Mouse (Mus musculus): ENCODE data around the gene Ptx3. TPM values are rescaled to one million over a fixed set of nuclear protein-coding genes. Genes with fewer than 3 reads are reported as not detected.

The Ptx3 gene
- polyA plus RNA-seq (2015; fragmentation: Nextera tagmentation; extraction: Ambion mirVana): 2.7 and 3.0 TPM in 2 replicates

DNA sequence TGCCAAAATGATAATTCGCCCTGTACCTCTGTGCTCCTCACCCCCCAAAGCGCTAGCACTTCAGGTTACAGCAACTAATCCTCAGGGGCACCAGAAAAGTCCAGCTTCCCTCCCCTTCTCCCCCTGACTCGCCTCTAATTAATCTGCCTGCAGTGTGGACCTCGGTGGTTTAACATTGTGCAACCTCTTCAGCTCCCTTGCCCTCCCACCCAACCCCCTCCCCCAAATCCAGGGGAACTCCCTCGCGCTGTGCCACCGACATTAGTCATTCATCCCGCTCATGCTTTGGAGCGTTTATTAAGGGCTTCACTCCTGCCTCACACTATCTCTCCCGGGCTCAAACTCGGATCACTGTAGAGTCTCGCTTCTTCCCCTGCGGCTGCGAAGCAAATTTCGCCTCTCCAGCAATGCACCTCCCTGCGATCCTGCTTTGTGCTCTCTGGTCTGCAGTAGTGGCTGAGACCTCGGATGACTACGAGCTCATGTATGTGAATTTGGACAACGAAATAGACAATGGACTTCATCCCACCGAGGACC is at the start of gene Ptx3:
TSS of gene Ptx3 (plus strand) at position 256 of the 537 bp plus-strand sequence.
- Histone ChIP-seq H3K4me1 (ENCODE audit: control insufficient read depth, insufficient read depth, low read length) (peaks cover 10% of the 10 kb centered on the region; the same call in 1 of the 2 replicates), H3K27me3 (replicated peaks; ENCODE audit: control insufficient read depth, insufficient read depth, low read length) (peaks cover 11% of the 10 kb centered on the region), H3K9ac (ENCODE audit: low read depth, low read length) (peak within 1 kb of the TSS; percentile 71), H3K27ac (ENCODE audit: low read length) (no peak within 1 kb of the TSS), H3K36me3 (ENCODE audit: control insufficient read depth, insufficient read depth, low read length) (no peaks in the 10 kb centered on the region), H3K9me3 (ENCODE audit: control insufficient read depth, low read length) (no peaks in the 10 kb centered on the region), H3K4me2 (ENCODE audit: low read depth, low read length) (peak within 1 kb of the TSS; percentile 91), H3K4me3 (ENCODE audit: low read length) (peak within 1 kb of the TSS; percentile 58)
- 7% methylated on average over 20 of the region's 20 CpGs for WGBS
- 0 out of 2 replicates have a peak, but pooled peaks have one; percentile 15 for ATAC-seq

DNA sequence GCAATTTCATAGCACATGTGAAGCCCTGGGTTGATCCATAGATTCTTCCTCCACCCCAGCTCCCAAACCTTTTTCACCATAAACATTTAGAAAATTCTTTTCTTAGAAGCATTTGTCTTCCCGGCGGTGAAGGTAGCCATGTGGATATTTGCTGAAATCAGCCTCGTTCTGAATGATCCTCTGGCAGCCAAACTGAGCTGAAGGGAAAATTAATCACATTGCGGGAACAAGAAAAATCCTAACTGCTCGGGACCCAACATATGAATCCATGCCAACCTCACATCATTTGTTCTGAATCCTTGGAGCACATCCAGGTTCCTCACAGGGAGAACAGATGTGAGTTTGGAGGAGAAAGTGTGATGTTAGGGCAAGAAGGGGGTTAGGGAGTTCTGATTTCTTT is 46.8 kb upstream of the Ptx3 start:
- Histone ChIP-seq H3K4me2 (ENCODE audit: low read depth, low read length) (no peak overlapping the region), H3K4me1 (ENCODE audit: control insufficient read depth, insufficient read depth, low read length) (no peaks in the 10 kb centered on the region), H3K27me3 (replicated peaks; ENCODE audit: control insufficient read depth, insufficient read depth, low read length) (no peaks in the 10 kb centered on the region), H3K36me3 (ENCODE audit: control insufficient read depth, insufficient read depth, low read length) (no peaks in the 10 kb centered on the region), H3K9me3 (ENCODE audit: control insufficient read depth, low read length) (no peaks in the 10 kb centered on the region), H3K9ac (ENCODE audit: low read depth, low read length) (no peak overlapping the region), H3K4me3 (ENCODE audit: low read length) (no peak overlapping the region), H3K27ac (ENCODE audit: low read length) (no peak overlapping the region)
- 43% methylated on average over 5 of the region's 5 CpGs for WGBS
- ATAC-seq: no peak

DNA sequence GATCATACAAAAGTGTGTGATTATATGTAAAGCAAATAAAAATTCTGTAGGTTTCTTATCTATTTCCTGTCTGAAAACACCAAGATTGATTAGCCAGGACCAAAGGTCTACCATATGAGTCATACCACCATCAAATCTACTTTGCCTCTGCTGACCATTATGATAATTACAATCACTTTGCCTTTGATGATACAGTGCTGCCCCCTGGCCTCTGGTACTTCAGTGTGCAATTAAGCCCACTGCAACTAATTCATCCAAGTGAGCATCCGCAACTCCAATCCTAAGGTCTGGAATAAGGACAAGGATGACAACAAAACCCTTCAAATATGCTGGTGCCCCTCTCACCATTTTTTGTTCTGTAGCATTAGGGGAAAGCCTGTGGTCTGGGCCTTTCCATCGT is 40.1 kb upstream of the Ptx3 start:
- no peak overlapping the region for H3K9ac ChIP-seq (ENCODE audit: low read depth, low read length)
- H3K4me1 ChIP-seq (ENCODE audit: control insufficient read depth, insufficient read depth, low read length): no peaks in the 10 kb centered on the region
- H3K4me3 ChIP-seq (ENCODE audit: low read length): no peak overlapping the region
- no peaks in the 10 kb centered on the region for H3K9me3 ChIP-seq (ENCODE audit: control insufficient read depth, low read length)
- no peaks in the 10 kb centered on the region for H3K36me3 ChIP-seq (ENCODE audit: control insufficient read depth, insufficient read depth, low read length)
- no peaks in the 10 kb centered on the region for H3K27me3 ChIP-seq (replicated peaks; ENCODE audit: control insufficient read depth, insufficient read depth, low read length)
- no peak overlapping the region for H3K27ac ChIP-seq (ENCODE audit: low read length)
- WGBS: 76% methylated on average over 2 of the region's 2 CpGs
- no peak overlapping the region for H3K4me2 ChIP-seq (ENCODE audit: low read depth, low read length)
- no peak for ATAC-seq

DNA sequence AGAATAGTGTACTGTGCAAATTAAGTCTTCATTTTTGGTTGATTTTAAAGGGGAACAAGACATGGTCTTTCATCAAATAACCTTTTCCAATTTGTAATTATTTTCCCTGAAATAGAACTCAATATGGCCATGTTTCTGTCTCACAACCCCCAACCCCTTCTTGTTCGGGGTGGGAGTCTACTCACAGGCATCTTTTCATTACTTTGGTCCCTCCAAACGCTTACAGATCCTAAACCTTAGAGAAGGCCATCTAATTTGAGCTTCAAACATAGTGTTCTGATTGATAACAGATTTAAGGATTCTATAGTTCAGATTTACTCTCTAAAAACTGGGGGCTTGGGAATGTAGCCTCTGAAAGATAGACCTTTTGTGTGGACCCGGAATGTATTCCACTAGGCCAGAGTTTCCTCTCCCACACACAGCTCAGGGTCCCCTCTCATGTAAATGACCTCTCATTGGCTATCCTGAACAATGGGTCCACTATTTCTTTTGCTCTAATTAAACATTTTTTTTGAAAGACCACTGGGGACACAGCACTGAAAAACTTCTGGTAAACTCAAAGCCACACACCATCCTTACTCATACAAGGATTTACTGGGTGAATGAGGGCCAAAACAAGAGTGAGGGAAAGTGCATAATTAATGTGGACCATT is 25.7 kb upstream of the Ptx3 start:
- no peaks in the 10 kb centered on the region for H3K36me3 ChIP-seq (ENCODE audit: control insufficient read depth, insufficient read depth, low read length)
- H3K4me1 ChIP-seq (ENCODE audit: control insufficient read depth, insufficient read depth, low read length): no peaks in the 10 kb centered on the region
- no peak overlapping the region for H3K27ac ChIP-seq (ENCODE audit: low read length)
- no peak overlapping the region for H3K4me2 ChIP-seq (ENCODE audit: low read depth, low read length)
- no peaks in the 10 kb centered on the region for H3K27me3 ChIP-seq (replicated peaks; ENCODE audit: control insufficient read depth, insufficient read depth, low read length)
- no peak overlapping the region for H3K4me3 ChIP-seq (ENCODE audit: low read length)
- WGBS: 85% methylated on average over 3 of the region's 3 CpGs
- no peak overlapping the region for H3K9ac ChIP-seq (ENCODE audit: low read depth, low read length)
- H3K9me3 ChIP-seq (ENCODE audit: control insufficient read depth, low read length): no peaks in the 10 kb centered on the region
- no peak for ATAC-seq

DNA sequence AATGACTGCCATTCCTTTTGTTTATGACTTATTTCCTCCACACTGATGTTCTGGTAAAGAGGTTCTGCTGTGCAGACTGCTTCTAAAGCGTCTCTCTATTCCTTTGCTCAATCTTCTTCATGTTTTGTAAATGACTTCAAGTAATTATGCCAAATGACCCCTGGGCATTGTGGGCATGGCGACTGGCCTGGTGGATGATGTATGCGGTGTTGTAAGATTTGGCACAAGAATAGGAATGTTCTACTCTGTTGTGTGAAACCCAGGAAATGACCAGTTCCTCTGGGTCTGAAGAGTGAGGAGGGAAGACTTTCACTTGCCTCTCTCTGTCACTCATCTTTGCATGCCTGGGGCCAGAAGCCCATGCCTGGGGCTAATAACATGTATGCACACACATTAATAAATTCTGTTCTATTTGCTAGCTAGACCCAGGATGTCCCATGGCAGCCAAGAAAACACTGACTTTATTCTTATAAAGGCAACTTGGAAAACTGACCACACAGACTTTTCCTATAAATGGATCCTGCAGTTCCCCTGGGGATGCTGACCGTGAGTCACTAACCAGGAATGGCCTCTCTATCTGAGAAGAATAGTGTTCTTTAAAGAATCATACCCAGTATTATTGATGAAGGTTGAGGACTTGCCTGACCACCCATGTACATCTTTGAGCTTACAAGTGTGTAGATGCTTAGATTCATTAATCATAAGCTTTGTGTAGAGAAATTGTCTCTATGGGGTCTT is 10.7 kb upstream of the Ptx3 start:
- H3K9me3 ChIP-seq (ENCODE audit: control insufficient read depth, low read length): no peaks in the 10 kb centered on the region
- no peak overlapping the region for H3K27ac ChIP-seq (ENCODE audit: low read length)
- H3K4me3 ChIP-seq (ENCODE audit: low read length): no peak overlapping the region
- no peak for ATAC-seq
- WGBS: 77% methylated on average over 4 of the region's 4 CpGs
- H3K27me3 ChIP-seq (replicated peaks; ENCODE audit: control insufficient read depth, insufficient read depth, low read length): no peaks in the 10 kb centered on the region
- H3K4me1 ChIP-seq (ENCODE audit: control insufficient read depth, insufficient read depth, low read length): no peaks in the 10 kb centered on the region
- H3K4me2 ChIP-seq (ENCODE audit: low read depth, low read length): no peak overlapping the region
- no peak overlapping the region for H3K9ac ChIP-seq (ENCODE audit: low read depth, low read length)
- H3K36me3 ChIP-seq (ENCODE audit: control insufficient read depth, insufficient read depth, low read length): no peaks in the 10 kb centered on the region

DNA sequence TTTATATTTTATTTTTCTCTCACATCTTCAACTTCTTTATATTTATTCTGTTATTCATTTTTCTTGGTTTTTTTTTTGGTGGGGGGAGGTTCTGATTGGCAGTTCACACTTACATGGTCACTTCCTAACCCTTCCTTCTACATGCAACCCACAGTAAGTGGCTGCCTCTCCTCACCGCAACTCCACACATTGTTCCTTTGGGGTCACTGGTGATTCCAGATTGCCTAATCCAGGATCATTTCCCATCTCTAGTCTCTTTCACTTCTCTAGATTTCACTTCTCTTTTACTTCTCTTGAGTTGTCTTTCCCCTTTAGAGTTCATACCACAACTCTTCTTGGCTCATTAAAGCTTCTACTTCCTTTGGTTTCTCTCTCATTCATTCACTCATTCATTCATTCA is 6.2 kb upstream of the Ptx3 start:
- Histone ChIP-seq H3K4me3 (ENCODE audit: low read length) (no peak overlapping the region), H3K9me3 (ENCODE audit: control insufficient read depth, low read length) (no peaks in the 10 kb centered on the region), H3K4me2 (ENCODE audit: low read depth, low read length) (no peak overlapping the region), H3K27me3 (replicated peaks; ENCODE audit: control insufficient read depth, insufficient read depth, low read length) (no peaks in the 10 kb centered on the region), H3K4me1 (ENCODE audit: control insufficient read depth, insufficient read depth, low read length) (no peaks in the 10 kb centered on the region), H3K9ac (ENCODE audit: low read depth, low read length) (no peak overlapping the region), H3K36me3 (ENCODE audit: control insufficient read depth, insufficient read depth, low read length) (no peaks in the 10 kb centered on the region), H3K27ac (ENCODE audit: low read length) (no peak overlapping the region)
- ATAC-seq: no peak
- WGBS: 97% methylated on average over 1 of the region's 1 CpGs

DNA sequence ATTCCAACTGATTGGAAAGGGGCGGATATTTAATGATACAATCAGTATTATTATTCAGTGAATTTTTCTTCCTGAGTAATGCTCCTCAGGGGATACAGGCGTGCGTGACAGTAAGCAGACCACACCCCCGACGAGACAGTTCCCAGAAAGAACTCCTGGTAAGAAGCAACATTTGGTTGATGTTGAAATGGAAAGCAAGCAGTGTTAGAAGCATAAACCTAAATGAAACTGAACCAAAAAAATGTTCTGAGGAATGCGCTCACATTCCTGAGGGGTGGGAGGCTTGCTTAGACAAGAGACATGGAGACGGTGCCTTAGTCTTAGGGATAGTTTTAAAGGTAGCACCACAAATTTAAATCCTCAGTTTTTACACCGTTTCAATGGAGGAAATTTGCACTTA is 4.0 kb upstream of the Ptx3 start:
- no peak overlapping the region for H3K4me2 ChIP-seq (ENCODE audit: low read depth, low read length)
- H3K4me3 ChIP-seq (ENCODE audit: low read length): no peak overlapping the region
- H3K9ac ChIP-seq (ENCODE audit: low read depth, low read length): no peak overlapping the region
- no peaks in the 10 kb centered on the region for H3K36me3 ChIP-seq (ENCODE audit: control insufficient read depth, insufficient read depth, low read length)
- peak; percentile 47 for ATAC-seq
- H3K9me3 ChIP-seq (ENCODE audit: control insufficient read depth, low read length): no peaks in the 10 kb centered on the region
- H3K4me1 ChIP-seq (ENCODE audit: control insufficient read depth, insufficient read depth, low read length): 0 out of 2 replicates have a peak, but pooled peaks cover 4% of the 10 kb centered on the region
- WGBS: 42% methylated on average over 8 of the region's 8 CpGs
- peaks cover 5% of the 10 kb centered on the region for H3K27me3 ChIP-seq (replicated peaks; ENCODE audit: control insufficient read depth, insufficient read depth, low read length)
- no peak overlapping the region for H3K27ac ChIP-seq (ENCODE audit: low read length)

DNA sequence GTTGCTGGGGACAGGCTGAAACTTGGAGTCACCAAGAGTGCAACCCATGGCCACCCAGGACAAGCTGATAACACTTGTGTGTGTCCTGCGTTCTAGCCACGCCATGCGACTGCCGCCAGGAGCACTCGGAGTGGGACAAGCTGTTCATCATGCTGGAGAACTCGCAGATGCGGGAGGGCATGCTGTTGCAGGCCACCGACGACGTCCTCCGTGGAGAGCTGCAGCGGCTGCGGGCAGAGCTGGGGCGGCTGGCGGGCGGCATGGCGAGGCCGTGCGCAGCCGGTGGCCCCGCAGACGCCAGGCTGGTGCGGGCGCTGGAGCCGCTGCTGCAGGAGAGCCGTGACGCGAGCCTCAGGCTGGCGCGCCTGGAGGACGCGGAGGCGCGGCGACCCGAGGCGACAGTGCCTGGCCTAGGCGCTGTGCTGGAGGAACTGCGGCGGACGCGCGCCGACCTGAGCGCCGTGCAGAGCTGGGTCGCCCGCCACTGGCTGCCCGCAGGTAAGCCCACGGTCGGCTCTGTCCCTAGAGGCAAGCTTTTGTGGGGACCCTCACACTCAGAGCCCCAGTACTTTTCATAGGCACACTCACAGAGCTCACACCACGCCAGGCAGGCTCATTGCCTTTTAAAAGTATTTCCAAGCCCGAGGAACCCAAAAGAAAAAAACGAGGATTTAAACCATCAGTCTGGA is 988 bp downstream of the Ptx3 start:
- peak overlapping the region; percentile 71 for H3K9ac ChIP-seq (ENCODE audit: low read depth, low read length)
- peak overlapping the region; percentile 58 for H3K4me3 ChIP-seq (ENCODE audit: low read length)
- H3K4me2 ChIP-seq (ENCODE audit: low read depth, low read length): peak overlapping the region; percentile 91
- peaks cover 10% of the 10 kb centered on the region; the same call in 1 of the 2 replicates for H3K4me1 ChIP-seq (ENCODE audit: control insufficient read depth, insufficient read depth, low read length)
- peaks cover 11% of the 10 kb centered on the region for H3K27me3 ChIP-seq (replicated peaks; ENCODE audit: control insufficient read depth, insufficient read depth, low read length)
- ATAC-seq: peak; percentile 91
- no peaks in the 10 kb centered on the region for H3K9me3 ChIP-seq (ENCODE audit: control insufficient read depth, low read length)
- no peaks in the 10 kb centered on the region for H3K36me3 ChIP-seq (ENCODE audit: control insufficient read depth, insufficient read depth, low read length)
- H3K27ac ChIP-seq (ENCODE audit: low read length): no peak overlapping the region
- WGBS: 0% methylated on average over 54 of the region's 54 CpGs

DNA sequence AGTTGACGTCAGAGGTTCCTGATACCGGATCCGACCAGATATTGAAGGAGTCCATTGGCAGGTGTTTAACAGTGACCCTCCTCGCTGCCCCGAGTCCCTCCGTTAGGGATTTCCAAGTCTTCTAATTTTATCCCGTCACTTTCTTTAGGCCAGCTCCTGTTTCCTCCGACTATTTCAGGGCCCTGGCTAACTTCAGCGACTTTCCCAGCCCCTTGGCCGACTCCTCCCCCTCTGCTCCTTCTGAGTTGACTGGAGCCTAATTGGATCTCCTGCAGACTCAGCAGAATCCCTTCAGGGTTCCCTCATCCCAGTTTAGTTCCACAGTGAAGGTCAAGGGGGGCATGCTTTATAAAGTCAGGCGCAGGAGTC is 1.5 kb downstream of the Ptx3 start:
- Histone ChIP-seq H3K9ac (ENCODE audit: low read depth, low read length) (peak overlapping the region; percentile 71), H3K36me3 (ENCODE audit: control insufficient read depth, insufficient read depth, low read length) (no peaks in the 10 kb centered on the region), H3K4me2 (ENCODE audit: low read depth, low read length) (peak overlapping the region; percentile 91), H3K9me3 (ENCODE audit: control insufficient read depth, low read length) (no peaks in the 10 kb centered on the region), H3K4me1 (ENCODE audit: control insufficient read depth, insufficient read depth, low read length) (peaks cover 10% of the 10 kb centered on the region; the same call in 1 of the 2 replicates), H3K4me3 (ENCODE audit: low read length) (peak overlapping the region; percentile 58), H3K27ac (ENCODE audit: low read length) (no peak overlapping the region), H3K27me3 (replicated peaks; ENCODE audit: control insufficient read depth, insufficient read depth, low read length) (peaks cover 11% of the 10 kb centered on the region)
- peak; percentile 59 for ATAC-seq
- 4% methylated on average over 11 of the region's 11 CpGs for WGBS
